Mouse (Mus musculus) layer of hippocampus, adult 9-11 months (tissue): ENCODE measurements around the gene Bnip2.
A peak's percentile ranks its signal among the peaks of the same experiment; 100 is the strongest.
"Not testable (repeated sequence)": the region's sequence is repeated elsewhere in the genome, so short reads cannot be mapped to it uniquely, and the experiment has no call there.

Experiments
- DNase-seq: peaks from one replicate; pipeline ENCODE4 v3.0.0; 2022

Gene Bnip2

GRCm38 (mm10) chr9:70011537-70012407 lies 22.5 kb downstream of the Bnip2 start:
- DNase-seq, result no peak

GRCm38 (mm10) chr9:70012408-70012901 lies 23.2 kb downstream of the Bnip2 start, which contains the start of gene Gtf2a2:
TSS of gene Gtf2a2 (plus strand) at chr9:70012550.
- peak; percentile 91 for DNase-seq

- DNase-seq, result no peak
Measured at GRCm38 (mm10) chr9:70015632-70016031, 26.4 kb downstream of the Bnip2 start.

GRCm38 (mm10) chr9:70018879-70019278 lies 29.6 kb downstream of the Bnip2 start:
- DNase-seq, result no peak

- no peak for DNase-seq
Measured at GRCm38 (mm10) chr9:70021610-70022009, 32.3 kb downstream of the Bnip2 start.

- DNase-seq, result no peak
Measured at GRCm38 (mm10) chr9:70022083-70022482, 32.8 kb downstream of the Bnip2 start.

GRCm38 (mm10) chr9:70023615-70024014 lies 34.3 kb downstream of the Bnip2 start:
- DNase-seq, result not testable (repeated sequence)

GRCm38 (mm10) chr9:70024648-70025047 lies 35.4 kb downstream of the Bnip2 start:
- DNase-seq, result no peak

GRCm38 (mm10) chr9:70025365-70026012 lies 36.2 kb downstream of the Bnip2 start:
- no peak for DNase-seq

- no peak for DNase-seq
Measured at GRCm38 (mm10) chr9:70032167-70032566, 42.9 kb downstream of the Bnip2 start.

- DNase-seq, result no peak
Measured at GRCm38 (mm10) chr9:70033056-70033455, 43.8 kb downstream of the Bnip2 start.

- DNase-seq, result no peak
Measured at GRCm38 (mm10) chr9:70034702-70035101, 45.4 kb downstream of the Bnip2 start.

GRCm38 (mm10) chr9:70036646-70037045 lies 47.4 kb downstream of the Bnip2 start:
- no peak for DNase-seq

GRCm38 (mm10) chr9:70037988-70038387 lies 48.7 kb downstream of the Bnip2 start, which contains the start of gene Gcnt3:
TSS of gene Gcnt3 (minus strand) at chr9:70038088.
- no peak for DNase-seq

GRCm38 (mm10) chr9:70039597-70040385 lies 50.5 kb downstream of the Bnip2 start:
- DNase-seq, result no peak

- no peak for DNase-seq
Measured at GRCm38 (mm10) chr9:70040570-70040969, 51.3 kb downstream of the Bnip2 start.

GRCm38 (mm10) chr9:70042137-70042536 lies 52.9 kb downstream of the Bnip2 start:
- DNase-seq, result no peak

GRCm38 (mm10) chr9:70042935-70043334 lies 53.7 kb downstream of the Bnip2 start:
- no peak for DNase-seq

- DNase-seq, result no peak
Measured at GRCm38 (mm10) chr9:70044865-70045264, 55.6 kb downstream of the Bnip2 start.

- DNase-seq, result no peak
Measured at GRCm38 (mm10) chr9:70046255-70046654, 57.0 kb downstream of the Bnip2 start.

- no peak for DNase-seq
Measured at GRCm38 (mm10) chr9:70047839-70048238, 58.6 kb downstream of the Bnip2 start.

- DNase-seq, result no peak
Measured at GRCm38 (mm10) chr9:70048280-70048679, 59.0 kb downstream of the Bnip2 start.
